Mouse (Mus musculus) ES-E14 (cell line): ENCODE measurements around the gene Ydjc. TPM values are rescaled to one million over a fixed set of nuclear protein-coding genes. Genes with fewer than 3 reads are reported as not detected.
A peak's percentile ranks its signal among the peaks of the same experiment; 100 is the strongest.

Experiments
- DNase-seq: peaks from one replicate; pipeline ENCODE4 v3.0.0-alpha.2; 2013; ENCODE audit warnings: low read depth, low spot score
- H3K27ac ChIP-seq: 2 replicates; pipeline ENCODE4 v1.5.1; 2012; ENCODE audit warnings: low read depth, mild to moderate bottlenecking, low read length, moderate library complexity, mixed read lengths; ENCODE audit not compliant: poor library complexity, insufficient read depth, severe bottlenecking
- H3K36me3 ChIP-seq: 2 replicates; pipeline ENCODE4 v1.6.1; 2012; ENCODE audit warnings: mild to moderate bottlenecking, low read length, moderate library complexity, mixed read lengths; ENCODE audit not compliant: control insufficient read depth, poor library complexity, insufficient read depth, severe bottlenecking
- H3K4me1 ChIP-seq, 2 experiments: fragments of 150-350 bp in 1 of 2; sonication (generic) in 1 of 2; 2 replicates each; pipeline ENCODE4 v1.6.1; 2012; ENCODE audit warnings: low read length in 2 of 2, mild to moderate bottlenecking in 1 of 2, mixed read lengths in 1 of 2; ENCODE audit not compliant: control insufficient read depth in 2 of 2, insufficient read depth in 2 of 2, poor library complexity in 1 of 2
- H3K4me3 ChIP-seq, 2 experiments: fragments of 150-350 bp in 1 of 2; sonication (generic) in 1 of 2; 2 replicates each; pipeline ENCODE4 v1.5.1; 2012; ENCODE audit warnings: low read length in 2 of 2, low read depth in 1 of 2, mild to moderate bottlenecking in 1 of 2, mixed read lengths in 1 of 2; ENCODE audit not compliant: insufficient read depth in 1 of 2, poor library complexity in 1 of 2, severe bottlenecking in 1 of 2
- H3K9ac ChIP-seq: 2 replicates; pipeline ENCODE4 v1.6.1; 2012; ENCODE audit warnings: low read depth, mild to moderate bottlenecking, low read length, mixed read lengths; ENCODE audit not compliant: poor library complexity, insufficient read depth, severe bottlenecking
- H3K9me3 ChIP-seq: fragments of 150-350 bp; sonication (generic); 2 replicates; pipeline ENCODE4 v1.6.1; 2012; ENCODE audit warnings: low read depth, mild to moderate bottlenecking, low read length; ENCODE audit not compliant: control insufficient read depth, insufficient read depth
- CHD2 ChIP-seq: IDR thresholded peaks from 2 replicates; pipeline ENCODE4 v1.6.1; 2014; ENCODE audit warnings: mild to moderate bottlenecking, low read depth, low read length, inconsistent platforms
- HCFC1 ChIP-seq: IDR thresholded peaks from 2 replicates; pipeline ENCODE4 v1.6.1; 2012; ENCODE audit warnings: low read length, inconsistent platforms, borderline replicate concordance; ENCODE audit not compliant: insufficient read depth
- MAFK ChIP-seq: IDR thresholded peaks from 2 replicates; pipeline ENCODE4 v1.6.1; 2014; ENCODE audit warnings: mild to moderate bottlenecking, low read depth, low read length, inconsistent platforms; ENCODE audit not compliant: insufficient read depth
- ZC3H11A ChIP-seq: IDR thresholded peaks from 2 replicates; pipeline ENCODE4 v1.6.1; 2012; ENCODE audit warnings: low read depth, mild to moderate bottlenecking, inconsistent platforms, low read length, borderline replicate concordance
- ZNF384 ChIP-seq: IDR thresholded peaks from 2 replicates; pipeline ENCODE4 v1.6.1; 2012; ENCODE audit warnings: low read depth, low read length, inconsistent platforms
- in situ Hi-C, 2 experiments: fragments of 600-800 bp; cut with MboI; formaldehyde crosslinking; loops; one replicate each; pipeline ENCODE4 v1.15.1; 2025; ENCODE audit warnings: low sequenced_read_pairs in 2 of 2, inconsistent platforms in 1 of 2; ENCODE audit not compliant: unreplicated experiment in 2 of 2
- total RNA-seq: library from RNA; depleted of rRNA; stranded (reverse); fragments of 300-350 nt; gene quantifications from 2 replicates; pipeline ENCODE4 v1.2.3, GENCODE M21; 2012; rRNA removed

The Ydjc gene
- total RNA-seq, 1 experiment: 34.0 TPM

DNA sequence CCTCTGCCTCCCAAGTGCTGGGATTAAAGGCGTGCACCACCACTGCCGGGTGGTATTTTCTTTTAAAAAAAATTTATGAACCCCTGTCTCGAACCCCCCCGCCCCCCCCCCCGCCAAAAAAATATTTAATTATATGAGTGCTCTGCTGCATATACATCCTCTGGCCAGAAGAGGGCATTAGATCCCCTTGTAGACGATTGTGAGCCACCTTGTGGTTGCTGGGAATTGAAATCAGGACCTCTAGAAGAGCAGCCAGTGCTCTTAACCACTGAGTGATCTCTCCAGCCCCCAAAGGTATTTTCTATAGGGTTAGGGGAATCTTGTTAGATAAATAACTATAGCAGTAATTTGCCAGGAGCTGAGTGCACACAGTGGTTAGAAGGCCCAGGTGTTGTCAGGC, 60.6 kb downstream of the Ydjc start:
- no peaks in the 10 kb centered on the region for H3K9me3 ChIP-seq
- H3K9ac ChIP-seq: no peak overlapping the region
- no peak overlapping the region for H3K4me3 ChIP-seq
- DNase-seq: no peak
- no peak overlapping the region for H3K27ac ChIP-seq
- peaks cover 0 to 1% of the 10 kb centered on the region in 2 experiments; a peak in 2 of 4 replicates for H3K4me1 ChIP-seq
- in situ Hi-C loops: loop anchor here (5.0 to 10.0 kb wide), 2 partner anchors 60 to 67 kb away; no protein-coding TSS in a partner anchor
- no peaks in the 10 kb centered on the region for H3K36me3 ChIP-seq
- TF ChIP-seq CHD2: no peak
- no peak for TF ChIP-seq ZNF384
- no peak for TF ChIP-seq MAFK
- no peak for TF ChIP-seq HCFC1
- TF ChIP-seq ZC3H11A: peak; percentile 76; the same call in 1 of the 2 replicates

DNA sequence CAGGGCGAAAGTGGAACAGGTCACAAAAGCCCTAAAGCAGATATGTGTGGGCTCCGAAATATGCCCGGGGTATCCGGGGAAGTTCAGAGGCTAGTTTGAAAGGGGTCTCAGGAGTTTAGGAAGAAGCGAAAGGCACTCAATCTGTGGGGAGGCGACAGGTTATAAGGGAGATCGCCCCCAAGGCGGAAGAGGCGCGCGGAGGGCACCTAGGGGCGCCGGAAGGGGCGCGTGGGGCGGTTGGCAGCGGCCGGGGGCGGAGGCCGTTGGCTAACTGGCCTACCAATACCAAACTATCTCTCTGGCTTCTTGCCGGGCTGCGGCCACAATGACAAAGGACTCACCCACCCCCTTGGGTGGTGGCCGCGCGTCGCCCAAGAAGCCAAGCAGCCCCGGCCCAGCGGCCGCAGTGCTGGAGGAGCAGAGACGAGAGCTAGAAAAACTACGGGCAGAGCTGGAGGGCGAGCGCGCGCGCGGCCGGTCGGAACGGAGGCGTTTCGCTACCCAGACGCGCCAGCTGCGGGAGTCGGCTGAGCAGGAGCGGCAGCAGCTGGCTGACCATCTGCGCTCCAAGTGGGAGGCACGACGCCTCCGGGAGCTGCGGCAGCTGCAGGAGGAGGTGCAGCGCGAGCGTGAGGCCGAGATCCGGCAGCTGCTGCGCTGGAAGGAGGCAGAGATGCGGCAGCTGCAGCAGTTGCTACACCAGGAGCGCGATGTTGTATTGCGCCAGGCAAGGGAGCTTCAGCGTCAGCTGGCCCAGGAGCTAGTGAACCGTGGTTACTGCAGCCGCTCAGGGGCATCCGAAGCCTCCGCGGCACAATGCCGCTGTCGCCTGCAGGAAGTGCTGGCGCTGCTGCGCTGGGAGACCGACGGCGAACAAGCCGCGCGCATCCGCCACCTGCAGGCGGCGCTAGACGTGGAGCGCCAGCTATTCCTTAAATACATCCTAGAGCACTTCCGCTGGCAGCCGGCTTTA, 64.3 kb downstream of the Ydjc start, which contains the start of gene Rimbp3:
Gene Rimbp3 (plus strand): TSS at position 215 of the 973 bp plus-strand sequence.
- in situ Hi-C loops: loop anchor here (5.0 to 10.0 kb wide), 2 partner anchors 56 to 64 kb away; no protein-coding TSS in a partner anchor
- H3K9me3 ChIP-seq: no peaks in the 10 kb centered on the region
- peak; percentile 86 for DNase-seq
- peaks cover 0 to 2% of the 10 kb centered on the region in 2 experiments; a peak in 2 of 4 replicates for H3K4me1 ChIP-seq
- H3K27ac ChIP-seq: no peak within 1 kb of the TSS
- no peak for TF ChIP-seq CHD2
- TF ChIP-seq ZNF384: no peak
- peak; percentile 13; the same call in 1 of the 2 replicates for TF ChIP-seq ZC3H11A
- TF ChIP-seq HCFC1: 0 out of 2 replicates have a peak, but pooled peaks have one; percentile 39
- TF ChIP-seq MAFK: no peak
- peak within 1 kb of the TSS; percentile 68 for H3K9ac ChIP-seq
- peak within 1 kb of the TSS; percentile 71 to 75 for H3K4me3 ChIP-seq
- peaks cover 5% of the 10 kb centered on the region for H3K36me3 ChIP-seq

DNA sequence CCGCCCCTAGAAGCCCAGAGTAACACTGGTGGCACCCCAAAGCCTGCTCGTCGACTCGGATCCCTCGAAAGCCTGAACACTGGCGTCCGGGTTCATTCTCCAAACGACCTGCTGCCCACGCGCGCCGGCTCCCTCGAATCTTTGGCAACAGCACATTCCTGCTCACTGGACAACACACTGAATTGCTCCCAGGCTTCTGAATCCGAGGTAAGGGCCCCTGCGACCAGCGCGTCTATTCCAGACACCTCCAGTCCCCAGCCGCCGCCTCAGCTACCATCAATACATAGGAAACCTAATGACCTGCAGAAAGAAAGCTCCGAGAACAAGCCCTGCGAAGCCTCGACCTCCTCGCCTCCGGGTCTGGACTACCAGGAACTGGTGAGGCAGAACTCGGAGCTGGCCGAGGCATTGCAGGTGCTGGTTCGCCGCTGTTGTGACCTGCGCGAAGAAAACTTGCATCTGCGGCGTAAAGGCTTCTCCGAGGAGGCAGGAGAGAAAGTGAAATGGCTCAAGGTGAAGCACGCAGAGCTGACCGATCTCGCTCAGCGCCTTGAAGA, 65.1 kb downstream of the Ydjc start:
- Histone ChIP-seq H3K4me1 (peaks cover 0 to 2% of the 10 kb centered on the region in 2 experiments; a peak in 2 of 4 replicates), H3K36me3 (peaks cover 5% of the 10 kb centered on the region)
- no peak for TF ChIP-seq MAFK
- no peak; the same call in 1 of the 2 replicates for TF ChIP-seq HCFC1
- no peak for TF ChIP-seq ZC3H11A
- TF ChIP-seq CHD2: no peak
- TF ChIP-seq ZNF384: no peak

More for the DNA sequence above, 65.1 kb downstream of the Ydjc start:
- no peak overlapping the region for H3K27ac ChIP-seq
- H3K9me3 ChIP-seq: no peaks in the 10 kb centered on the region
- DNase-seq: peak; percentile 42
- H3K9ac ChIP-seq: peak overlapping the region; percentile 68
- H3K4me3 ChIP-seq: peak overlapping the region; percentile 71 to 75
- in situ Hi-C loops: loop anchor here (5.0 to 10.0 kb wide), 2 partner anchors 55 to 63 kb away; no protein-coding TSS in a partner anchor

Other genes starting within 250 kb of the Ydjc start
- 32.8 and 38.2 TPM in 2 replicates for gene Ppm1f, start 248.2 kb upstream of the Ydjc start, total RNA-seq
- 100 and 136 TPM in 2 replicates for gene Mapk1, start 161.2 kb upstream of the Ydjc start, total RNA-seq
- gene Ypel1, start 74.9 kb upstream of the Ydjc start, total RNA-seq: 5.9 and 10.5 TPM in 2 replicates
- gene Ppil2, start 33.4 kb upstream of the Ydjc start, total RNA-seq: 73.2 and 86.7 TPM in 2 replicates
- 47.7 and 74.0 TPM in 2 replicates for gene 2610318N02Rik, start 19.5 kb upstream of the Ydjc start, total RNA-seq
- gene Sdf2l1, start 12.2 kb upstream of the Ydjc start, total RNA-seq: 112 and 168 TPM in 2 replicates
- 4.0 and 4.4 TPM in 2 replicates for gene Ccdc116, start 2.6 kb downstream of the Ydjc start, total RNA-seq
- gene Ube2l3, start 58.0 kb downstream of the Ydjc start, total RNA-seq: 77.6 and 109 TPM in 2 replicates
- 2.6 and 2.9 TPM in 2 replicates for gene Rimbp3, start 64.0 kb downstream of the Ydjc start, total RNA-seq
- gene Hic2, start 89.0 kb downstream of the Ydjc start, total RNA-seq: 35.0 and 35.9 TPM in 2 replicates
- 45.1 and 68.6 TPM in 2 replicates for gene Tmem191c, start 131.5 kb downstream of the Ydjc start, total RNA-seq
- 0.09 TPM in 1 of 2 replicates, not detected in the other for gene Serpind1, start 186.8 kb downstream of the Ydjc start, total RNA-seq